Mouse (Mus musculus): ENCODE measurements at regions not wholly inside any gene's neighbourhood (a gene's known extent, or its start where the extent isn't known, plus 50 kb on each side); places are given as distances from the start of the nearest gene placed in this dataset.

DNA sequence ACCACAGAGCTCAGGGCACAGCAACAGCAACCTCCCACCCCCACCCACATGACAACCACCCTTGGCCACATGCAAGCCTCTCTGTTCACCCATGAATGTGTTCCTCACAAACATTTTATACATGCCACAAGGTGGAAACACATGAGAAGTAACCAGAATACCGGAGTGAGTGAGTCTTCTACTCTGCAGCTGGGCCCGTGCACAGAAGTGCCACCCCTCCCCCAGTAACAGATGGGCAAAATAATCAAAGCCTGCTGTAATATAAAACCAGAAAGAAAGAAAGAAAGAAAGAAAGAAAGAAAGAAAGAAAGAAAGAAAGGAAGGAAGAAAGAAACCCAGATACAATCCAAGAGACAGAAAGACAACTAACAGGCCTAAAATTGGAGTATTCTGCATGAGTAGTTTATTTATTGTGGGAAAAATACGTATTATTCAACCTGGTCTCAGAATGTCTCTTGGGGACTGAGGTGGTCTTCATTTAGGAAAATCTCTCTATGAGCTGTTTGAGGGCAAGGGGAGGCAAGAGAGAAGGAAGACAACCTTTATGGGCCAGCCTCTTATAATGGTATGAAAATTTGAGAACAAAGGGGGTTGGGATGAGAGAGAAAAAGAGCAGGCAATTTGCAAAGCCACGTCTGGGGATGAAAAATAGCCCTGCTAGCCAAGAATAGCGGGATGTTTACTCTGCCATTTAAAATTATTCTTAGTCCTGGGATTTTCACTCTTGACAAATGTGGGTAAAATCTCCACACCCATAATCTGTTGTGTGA, 160.2 kb downstream of the Sox4 start:
- TF ChIP-seq ZNF384 (IDR thresholded peaks at IDR 0.05; ENCODE audit: low read depth, low read length) (no peak), MAFK (IDR thresholded peaks at IDR 0.05; ENCODE audit: insufficient read depth, low read depth, low read length) (no peak)

Data from ES-E14 (cell line).